Mouse (Mus musculus) stomach, embryonic 15.5 days (tissue): ENCODE measurements around the gene Arnt. TPM values are rescaled to one million over a fixed set of nuclear protein-coding genes. Genes with fewer than 3 reads are reported as not detected.
"Not testable (repeated sequence)": the region's sequence is repeated elsewhere in the genome, so short reads cannot be mapped to it uniquely, and the experiment has no call there.

Experiments
- ATAC-seq: fragments of 200-750 bp; cut with Nextera tagmentation; 2 replicates; pipeline ENCODE4 v1.8.0; 2017; ENCODE audit warnings: low read depth, moderate number of reproducible peaks, moderate TSS enrichment; ENCODE audit not compliant: insufficient read depth, low FRiP score
- H3K27ac ChIP-seq: fragments of 300-500 bp; sonication (generic); 2 replicates; pipeline ENCODE4 v1.5.1; 2015; ENCODE audit warnings: mild to moderate bottlenecking, inconsistent platforms
- H3K27me3 ChIP-seq: fragments of 300-500 bp; sonication (generic); replicated peaks from 2 replicates; pipeline ENCODE4 v1.6.1; 2015; ENCODE audit warnings: inconsistent platforms
- H3K36me3 ChIP-seq: fragments of 300-500 bp; sonication (generic); 2 replicates; pipeline ENCODE4 v1.6.1; 2015; ENCODE audit warnings: inconsistent platforms
- H3K4me1 ChIP-seq: fragments of 300-500 bp; sonication (generic); 2 replicates; pipeline ENCODE4 v1.6.1; 2015; ENCODE audit warnings: inconsistent platforms
- H3K4me2 ChIP-seq: fragments of 300-500 bp; sonication (generic); 2 replicates; pipeline ENCODE4 v1.6.1; 2015; ENCODE audit warnings: mild to moderate bottlenecking, inconsistent platforms
- H3K4me3 ChIP-seq: fragments of 300-500 bp; sonication (generic); replicated peaks from 2 replicates; pipeline ENCODE4 v1.5.1; 2015; ENCODE audit warnings: inconsistent platforms
- H3K9ac ChIP-seq: fragments of 300-500 bp; sonication (generic); 2 replicates; pipeline ENCODE4 v1.6.1; 2015; ENCODE audit warnings: inconsistent platforms
- H3K9me3 ChIP-seq: fragments of 300-500 bp; sonication (generic); 2 replicates; pipeline ENCODE4 v1.6.1; 2016; ENCODE audit warnings: inconsistent platforms
- WGBS: fragments of 180-500 bp; shearing (Covaris S2); methylation state at CpG from one replicate; pipeline ENCODE4 v1.1.7; 2015; 5-methylcytosine and 5-hydroxymethylcytosine counted together
- polyA plus RNA-seq: library from polyadenylated mRNA; unstranded; fragments of >200 nt; fragmentation: Nextera tagmentation; extraction: Ambion mirVana; gene quantifications from 2 replicates; pipeline ENCODE4 v1.2.1, GENCODE M21; 2015

Gene Arnt
- polyA plus RNA-seq, 1 experiment from 2014 or later = 38.6 TPM

- ATAC-seq = no peak
- no peak overlapping the region for H3K9ac ChIP-seq
- WGBS = 84% methylated on average over 1 of the region's 1 CpGs
Measured at GRCm38 (mm10) chr3:95534927-95535326, 100.7 kb downstream of the Arnt start.

DNA sequence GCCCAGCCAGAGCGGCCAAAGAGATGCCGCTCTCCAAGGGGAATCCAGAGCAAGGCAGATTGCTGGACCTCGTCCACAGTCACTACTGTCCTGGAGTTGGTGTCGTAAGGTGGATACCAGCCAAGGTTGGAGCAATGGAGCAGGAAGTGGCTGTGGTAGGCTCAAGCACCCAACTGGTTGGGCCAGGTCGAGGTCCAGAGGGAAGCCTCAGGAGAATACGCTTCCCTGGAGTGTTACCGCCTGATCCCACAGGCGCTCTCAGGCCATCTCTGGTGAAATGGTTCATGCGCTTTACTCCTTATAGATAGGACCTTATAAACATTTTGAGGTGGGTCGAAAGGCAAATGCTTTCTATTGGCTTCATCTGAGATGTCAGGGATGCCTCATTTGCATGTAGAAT, 104.7 kb downstream of the Arnt start:
- no peak for ATAC-seq
- 88% methylated on average over 10 of the region's 10 CpGs for whole genome bisulfite sequencing
- no peak overlapping the region for H3K9ac ChIP-seq
- no peaks in the 10 kb centered on the region for H3K9me3 ChIP-seq
- H3K27ac ChIP-seq = no peak overlapping the region
- no peaks in the 10 kb centered on the region for H3K4me1 ChIP-seq
- H3K4me2 ChIP-seq = no peak overlapping the region
- no peaks in the 10 kb centered on the region for H3K27me3 ChIP-seq
- H3K36me3 ChIP-seq = no peaks in the 10 kb centered on the region
- H3K4me3 ChIP-seq = no peak overlapping the region

More at GRCm38 (mm10) chr3:95534927-95535326, 100.7 kb downstream of the Arnt start:
- no peaks in the 10 kb centered on the region for H3K36me3 ChIP-seq
- H3K9me3 ChIP-seq = no peaks in the 10 kb centered on the region
- H3K4me3 ChIP-seq = no peak overlapping the region
- H3K4me2 ChIP-seq = no peak overlapping the region
- H3K27ac ChIP-seq = no peak overlapping the region
- H3K4me1 ChIP-seq = no peaks in the 10 kb centered on the region
- no peaks in the 10 kb centered on the region for H3K27me3 ChIP-seq

- 89% methylated on average over 4 of the region's 4 CpGs for WGBS
- H3K9me3 ChIP-seq = no peaks in the 10 kb centered on the region
Measured at GRCm38 (mm10) chr3:95539837-95540236, 105.6 kb downstream of the Arnt start.

GRCm38 (mm10) chr3:95541186-95541585, 107.0 kb downstream of the Arnt start:
- H3K27ac ChIP-seq, H3K9ac ChIP-seq, ATAC-seq, H3K9me3 ChIP-seq, H3K27me3 ChIP-seq, H3K4me3 ChIP-seq, H3K4me1 ChIP-seq, H3K4me2 ChIP-seq, H3K36me3 ChIP-seq: not testable (repeated sequence)
- 73% methylated on average over 2 of the region's 2 CpGs for WGBS

More at GRCm38 (mm10) chr3:95539837-95540236, 105.6 kb downstream of the Arnt start:
- no peak overlapping the region for H3K27ac ChIP-seq
- no peak overlapping the region for H3K9ac ChIP-seq
- H3K4me3 ChIP-seq = no peak overlapping the region
- H3K36me3 ChIP-seq = no peaks in the 10 kb centered on the region
- H3K4me1 ChIP-seq = no peaks in the 10 kb centered on the region
- no peak for ATAC-seq
- no peak overlapping the region for H3K4me2 ChIP-seq
- no peaks in the 10 kb centered on the region for H3K27me3 ChIP-seq

DNA sequence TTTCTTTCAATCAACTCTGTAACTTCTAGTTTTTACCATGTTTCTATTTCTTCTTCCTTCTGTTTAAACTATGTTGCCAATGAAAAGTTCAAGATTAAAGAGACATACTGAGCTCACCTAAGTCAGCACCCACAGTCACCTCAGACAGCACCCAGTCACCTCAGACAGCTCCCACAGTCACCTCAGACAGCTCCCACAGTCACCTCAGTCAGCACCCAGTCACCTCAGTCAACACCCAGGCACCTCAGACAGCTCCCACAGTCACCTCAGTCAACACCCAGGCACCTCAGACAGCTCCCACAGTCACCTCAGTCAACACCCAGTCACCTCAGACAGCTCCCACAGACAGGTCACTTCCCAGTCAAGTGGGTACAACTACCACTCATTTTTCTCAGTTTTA, 108.0 kb downstream of the Arnt start:
- H3K4me2 ChIP-seq = no peak overlapping the region

DNA sequence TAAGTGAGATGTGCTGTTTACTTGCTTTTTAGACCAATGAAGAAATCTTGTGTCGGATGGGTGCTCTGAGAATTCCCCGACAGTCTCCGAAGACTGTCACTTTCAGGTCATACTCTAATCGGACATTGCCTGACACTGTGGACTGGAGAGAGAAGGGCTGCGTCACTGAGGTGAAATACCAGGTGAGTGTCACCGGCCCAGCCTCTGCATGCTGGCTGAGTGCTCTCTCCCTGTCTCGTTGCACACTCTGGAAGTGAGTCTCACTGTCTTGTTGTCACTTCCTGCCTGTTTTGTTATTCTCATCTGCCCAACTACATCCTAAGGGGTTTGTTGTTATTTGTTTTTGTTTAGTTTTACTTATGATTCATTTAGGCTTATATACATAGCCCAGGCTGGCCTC, 108.8 kb downstream of the Arnt start:
- 71% methylated on average over 7 of the region's 7 CpGs for WGBS
- Histone ChIP-seq H3K4me2 (no peak overlapping the region), H3K4me1 (no peaks in the 10 kb centered on the region), H3K27me3 (no peaks in the 10 kb centered on the region), H3K36me3 (no peaks in the 10 kb centered on the region), H3K27ac (no peak overlapping the region), H3K4me3 (no peak overlapping the region), H3K9ac (no peak overlapping the region), H3K9me3 (no peaks in the 10 kb centered on the region)
- no peak for ATAC-seq

More for the DNA sequence above, 108.0 kb downstream of the Arnt start:
- H3K27ac ChIP-seq = no peak overlapping the region
- H3K36me3 ChIP-seq = no peaks in the 10 kb centered on the region
- H3K27me3 ChIP-seq = no peaks in the 10 kb centered on the region
- ATAC-seq = no peak
- H3K9me3 ChIP-seq = no peaks in the 10 kb centered on the region
- no peaks in the 10 kb centered on the region for H3K4me1 ChIP-seq
- no peak overlapping the region for H3K9ac ChIP-seq
- no peak overlapping the region for H3K4me3 ChIP-seq

Other genes starting within 250 kb of the Arnt start
- gene Gabpb2, start 216.5 kb upstream of the Arnt start, polyA plus RNA-seq = 10.7 and 11.4 TPM in 2 replicates
- gene Cdc42se1, start 205.7 kb upstream of the Arnt start, polyA plus RNA-seq = 83.5 and 96.5 TPM in 2 replicates
- 18.5 and 18.6 TPM in 2 replicates for gene Mllt11, start 202.2 kb upstream of the Arnt start, polyA plus RNA-seq
- 0.35 TPM in 2 replicates for gene Gm128, start 192.8 kb upstream of the Arnt start, polyA plus RNA-seq
- gene Bnipl, start 183.2 kb upstream of the Arnt start, polyA plus RNA-seq = 3.5 and 5.8 TPM in 2 replicates
- gene Mindy1, start 153.0 kb upstream of the Arnt start, polyA plus RNA-seq = 45.8 and 51.2 TPM in 2 replicates
- 16.6 and 17.3 TPM in 2 replicates for gene Prune1, start 152.3 kb upstream of the Arnt start, polyA plus RNA-seq
- 2.3 and 3.4 TPM in 2 replicates for gene Anxa9, start 127.2 kb upstream of the Arnt start, polyA plus RNA-seq
- gene Cers2, start 119.6 kb upstream of the Arnt start, polyA plus RNA-seq = 138 and 146 TPM in 2 replicates
- gene Setdb1, start 77.2 kb upstream of the Arnt start, polyA plus RNA-seq = 29.9 and 34.1 TPM in 2 replicates
- not detected in 2 replicates for gene 4930558C23Rik, start 31.5 kb upstream of the Arnt start, polyA plus RNA-seq
- 11.7 and 12.2 TPM in 2 replicates for gene Ctsk, start 64.9 kb downstream of the Arnt start, polyA plus RNA-seq
- gene Ctss, start 92.4 kb downstream of the Arnt start, polyA plus RNA-seq = 32.5 and 33.6 TPM in 2 replicates
- not detected in 2 replicates for gene Hormad1, start 125.3 kb downstream of the Arnt start, polyA plus RNA-seq
- gene Golph3l, start 154.5 kb downstream of the Arnt start, polyA plus RNA-seq = 36.5 and 39.0 TPM in 2 replicates
- 65.6 and 71.0 TPM in 2 replicates for gene Ensa, start 190.6 kb downstream of the Arnt start, polyA plus RNA-seq
- gene Mcl1, start 224.4 kb downstream of the Arnt start, polyA plus RNA-seq = 54.1 and 57.7 TPM in 2 replicates